Mouse (Mus musculus) kidney, postnatal 14 days (tissue): ENCODE data around the gene Dexi.
A peak's percentile ranks its signal among the peaks of the same experiment; 100 is the strongest.

Source experiments
- DNase-seq: peaks from one replicate; pipeline ENCODE4 v3.0.0; 2022; ENCODE audit warnings: mixed read lengths

Gene Dexi

GRCm38 (mm10) chr16:10542698-10543365 is at the start of gene Dexi:
Gene Dexi, minus strand, starts transcription at chr16:10543054.
- peak; percentile 98 for DNase-seq

DNA sequence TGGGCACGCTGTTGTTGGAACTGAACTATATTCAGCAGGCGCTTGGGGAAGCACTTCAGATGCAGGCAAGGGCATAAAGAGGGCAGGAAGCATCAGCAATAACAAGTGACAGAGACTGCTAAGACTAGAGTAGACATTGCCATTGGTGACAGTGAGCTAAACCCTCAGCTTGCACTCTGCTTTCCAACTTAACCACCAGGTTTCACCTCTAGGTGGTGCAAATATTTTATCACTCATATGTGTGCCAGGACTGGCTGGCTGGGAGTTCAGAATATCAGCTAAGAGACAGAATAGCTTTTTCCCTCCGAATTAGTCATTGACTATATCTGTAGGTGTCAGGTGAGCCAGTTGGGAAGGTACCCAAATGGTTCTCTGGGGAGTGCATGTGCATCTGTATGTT is 43.7 kb upstream of the Dexi start:
- no peak for DNase-seq

- DNase-seq: no peak
Observed at GRCm38 (mm10) chr16:10585165-10585564, 42.3 kb upstream of the Dexi start.

GRCm38 (mm10) chr16:10581234-10581898 is 38.5 kb upstream of the Dexi start:
- no peak for DNase-seq

DNA sequence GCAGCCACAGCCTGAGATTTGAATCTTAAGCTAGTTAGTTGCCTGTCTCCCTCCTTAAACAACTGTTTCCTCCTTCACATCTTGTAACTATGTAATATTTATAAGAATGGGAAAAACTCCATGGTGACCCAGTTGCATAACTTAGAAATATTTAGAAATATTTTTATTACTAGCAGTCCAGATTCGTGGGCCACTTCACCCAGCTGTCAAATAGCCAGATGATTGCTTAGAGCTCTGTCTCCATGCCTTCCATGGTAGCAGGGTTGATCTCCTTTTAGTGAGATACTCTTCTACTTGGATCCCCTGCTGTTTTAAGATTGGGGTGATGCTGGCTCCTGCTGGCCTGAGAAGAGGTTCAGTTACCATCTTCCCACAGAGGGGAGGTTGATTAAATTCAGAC is 35.5 kb upstream of the Dexi start:
- DNase-seq: no peak

DNA sequence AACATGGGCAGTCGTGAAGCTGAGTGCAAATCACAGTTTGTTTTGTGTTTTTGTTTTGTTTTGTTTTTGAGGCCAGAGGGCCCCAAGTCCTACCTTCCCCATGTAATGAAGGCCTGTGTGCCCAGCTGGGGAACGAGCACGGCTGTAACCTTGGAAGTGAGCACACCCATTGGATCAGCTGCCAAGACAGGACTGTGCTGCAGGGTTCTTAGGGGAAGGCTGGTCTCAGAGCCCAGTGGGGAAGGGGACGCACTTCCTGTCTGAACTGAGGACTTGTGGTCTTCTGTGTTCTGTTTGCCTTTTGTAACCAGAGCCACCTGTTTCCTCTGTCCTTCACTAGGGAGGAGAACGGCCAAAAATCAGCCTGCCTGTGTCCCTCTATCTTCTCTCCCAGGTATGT is 34.7 kb upstream of the Dexi start:
- DNase-seq: no peak

DNA sequence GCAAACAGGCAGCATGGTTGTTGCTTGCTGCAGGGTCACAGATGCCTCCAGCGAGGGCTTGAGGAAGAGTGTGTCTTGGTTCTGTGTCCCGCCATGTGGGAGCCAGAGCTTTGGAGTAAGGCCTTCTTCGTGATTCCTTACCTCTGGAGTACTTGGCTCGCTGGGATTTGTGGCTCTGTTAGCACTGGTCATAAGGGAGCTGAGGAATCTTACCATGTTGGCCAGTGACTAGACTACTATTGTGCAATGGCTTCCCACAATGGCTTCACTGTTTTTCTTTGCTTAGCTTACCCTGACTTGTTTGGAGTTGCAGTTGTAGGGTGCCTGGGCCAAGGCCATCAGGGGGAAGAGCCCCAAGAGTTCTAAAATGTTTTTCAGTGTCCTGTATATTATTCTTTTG is 33.1 kb upstream of the Dexi start:
- no peak for DNase-seq

GRCm38 (mm10) chr16:10574936-10575335 is 32.1 kb upstream of the Dexi start:
- DNase-seq: no peak

DNA sequence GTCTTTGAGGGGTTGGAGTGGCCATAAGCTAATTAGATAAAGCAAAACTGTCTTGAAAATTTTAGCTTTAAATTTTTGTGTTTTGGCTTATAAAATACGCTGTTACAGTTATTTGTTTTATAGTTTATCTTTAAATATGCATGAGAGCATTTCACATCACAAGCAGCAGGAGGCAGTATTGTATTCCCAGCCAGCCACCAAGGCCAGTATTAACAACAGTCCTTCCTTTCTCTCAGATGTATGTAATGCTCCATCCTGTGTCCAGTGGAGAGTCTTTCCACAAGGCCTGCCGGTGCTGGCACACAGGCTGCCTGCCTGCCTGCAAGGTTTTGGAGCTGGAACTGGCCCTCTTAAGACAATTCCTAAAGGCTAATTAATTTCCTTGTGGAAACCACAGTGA is 29.0 kb upstream of the Dexi start:
- no peak for DNase-seq

GRCm38 (mm10) chr16:10570708-10571107 is 27.9 kb upstream of the Dexi start:
- peak; percentile 68 for DNase-seq

DNA sequence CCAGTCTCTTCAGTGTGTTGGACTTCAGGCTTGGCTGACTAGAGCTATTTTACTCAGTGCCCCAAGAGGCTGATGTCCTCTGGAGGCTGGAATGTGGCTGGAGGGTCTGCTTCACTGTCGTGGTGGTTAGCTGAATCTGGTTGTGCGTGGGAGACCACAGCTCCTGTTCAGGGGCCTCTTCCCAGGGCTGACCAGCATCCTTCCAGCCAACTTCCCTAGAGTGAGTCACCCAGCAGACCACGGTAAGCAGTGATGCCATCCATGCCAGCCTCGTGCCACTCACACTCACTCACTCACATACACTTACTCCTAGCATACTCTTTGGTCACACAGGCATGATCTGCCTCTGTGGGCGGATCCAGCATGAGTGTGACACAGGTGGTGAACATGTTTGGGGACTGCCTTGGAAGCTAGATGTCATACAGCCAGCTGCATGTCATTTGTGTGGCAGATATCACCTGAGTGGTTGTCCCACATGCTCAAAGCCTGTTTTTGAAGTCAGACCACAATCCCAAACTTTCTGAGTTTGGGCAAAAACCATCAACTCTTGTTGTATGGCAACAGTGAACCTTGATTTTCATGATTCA is 27.0 kb upstream of the Dexi start:
- DNase-seq: no peak

- DNase-seq: no peak
Observed at GRCm38 (mm10) chr16:10567153-10567552, 24.3 kb upstream of the Dexi start.

DNA sequence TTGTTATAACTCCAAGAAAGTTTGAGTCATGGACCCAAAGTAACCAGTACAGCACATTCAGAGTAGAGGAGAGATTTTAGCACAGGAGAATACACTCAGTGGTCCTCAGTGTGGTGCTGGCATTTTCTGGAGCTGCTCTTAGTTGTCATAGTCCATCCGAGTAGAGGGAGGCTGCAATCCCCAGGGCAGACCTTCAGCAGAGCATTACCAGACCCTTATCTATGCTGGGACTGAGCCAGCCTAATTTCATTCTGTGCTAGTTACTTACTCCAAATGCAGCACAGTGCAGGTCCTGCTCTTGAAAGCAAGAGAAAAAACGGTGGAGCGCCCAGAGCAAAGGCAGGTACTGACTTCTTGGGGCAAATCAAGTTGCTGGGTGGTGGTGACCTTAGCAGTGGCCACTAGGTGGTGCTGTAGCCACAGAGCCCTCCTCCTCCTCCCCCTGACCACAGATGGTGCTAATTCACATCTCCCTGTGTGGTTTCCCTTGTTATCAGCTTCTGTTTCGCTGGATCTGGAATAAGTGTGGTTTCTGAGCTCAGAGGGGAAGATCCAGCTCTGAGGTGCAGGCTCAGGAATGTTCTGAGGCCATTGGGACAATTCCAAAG is 22.5 kb upstream of the Dexi start:
- peak; percentile 71 for DNase-seq

DNA sequence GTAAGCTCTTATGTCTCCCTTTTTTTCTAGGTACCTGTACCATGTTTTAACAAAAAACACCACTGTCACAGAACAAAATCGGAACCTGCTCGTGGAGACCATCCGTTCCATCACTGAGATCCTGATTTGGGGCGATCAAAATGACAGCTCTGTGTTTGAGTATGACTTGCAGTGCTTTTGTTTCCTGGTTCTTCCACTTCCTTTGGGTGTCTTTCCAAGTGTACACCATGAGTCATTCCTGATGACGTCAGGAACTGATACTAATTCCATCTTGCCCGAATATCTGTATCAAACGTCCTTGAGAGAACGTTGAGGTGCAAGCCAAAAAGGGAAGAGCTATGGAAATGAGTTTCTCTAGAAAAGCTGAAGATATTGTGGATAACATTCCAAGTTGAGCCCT is 17.1 kb upstream of the Dexi start:
- DNase-seq: no peak

- DNase-seq: no peak
Observed at GRCm38 (mm10) chr16:10553858-10554257, 11.0 kb upstream of the Dexi start.

- no peak for DNase-seq
Observed at GRCm38 (mm10) chr16:10551592-10551991, 8.7 kb upstream of the Dexi start.

- no peak for DNase-seq
Observed at GRCm38 (mm10) chr16:10549600-10549999, 6.7 kb upstream of the Dexi start.

DNA sequence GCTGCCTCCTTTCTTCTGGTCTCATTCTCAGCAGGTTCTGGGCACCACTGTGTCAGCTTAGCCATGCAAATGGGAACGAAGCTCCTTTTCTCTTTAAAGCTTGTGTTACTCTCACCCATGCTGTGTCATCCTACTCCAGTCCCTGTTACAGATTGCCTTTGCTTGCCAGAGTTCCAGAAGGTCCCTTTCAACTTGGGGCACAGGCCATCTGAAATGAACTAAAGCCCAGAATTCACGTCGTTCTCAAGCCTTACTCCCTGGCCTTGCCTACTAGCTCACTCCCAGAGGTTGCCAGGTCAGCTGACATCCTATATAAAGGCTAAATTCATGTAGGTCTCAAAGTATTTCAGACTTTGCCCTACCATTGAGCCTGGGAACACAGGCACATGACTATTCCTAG is 6.1 kb upstream of the Dexi start:
- DNase-seq: no peak

GRCm38 (mm10) chr16:10546865-10547264 is 4.0 kb upstream of the Dexi start:
- no peak for DNase-seq

- peak; percentile 97 for DNase-seq
Observed at GRCm38 (mm10) chr16:10544995-10545622, 2.3 kb upstream of the Dexi start, which contains the start of gene Clec16a. Gene Clec16a, plus strand, starts transcription at chr16:10545339.

DNA sequence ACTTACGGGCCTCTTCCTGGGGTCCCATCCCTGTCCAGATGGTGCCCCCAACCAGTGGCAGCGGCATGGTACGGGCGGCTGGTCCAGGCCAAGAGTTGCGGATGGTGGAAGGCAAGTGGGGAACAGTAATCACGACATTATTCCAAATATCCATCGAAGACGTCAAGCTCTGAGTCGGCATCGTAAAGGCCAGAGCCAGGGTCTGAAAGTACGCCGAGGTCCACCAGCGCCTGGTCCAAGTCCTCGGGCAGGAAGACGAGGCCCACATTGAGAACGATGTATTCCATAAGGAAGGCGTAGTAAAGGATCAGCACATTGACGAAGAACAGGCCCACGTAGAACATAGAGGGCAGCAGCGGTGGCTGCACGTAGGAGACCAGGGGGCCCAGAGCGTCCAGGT is 588 bp downstream of the Dexi start:
- no peak for DNase-seq

GRCm38 (mm10) chr16:10541598-10541930 is 1.3 kb downstream of the Dexi start:
- peak; percentile 37 for DNase-seq

DNA sequence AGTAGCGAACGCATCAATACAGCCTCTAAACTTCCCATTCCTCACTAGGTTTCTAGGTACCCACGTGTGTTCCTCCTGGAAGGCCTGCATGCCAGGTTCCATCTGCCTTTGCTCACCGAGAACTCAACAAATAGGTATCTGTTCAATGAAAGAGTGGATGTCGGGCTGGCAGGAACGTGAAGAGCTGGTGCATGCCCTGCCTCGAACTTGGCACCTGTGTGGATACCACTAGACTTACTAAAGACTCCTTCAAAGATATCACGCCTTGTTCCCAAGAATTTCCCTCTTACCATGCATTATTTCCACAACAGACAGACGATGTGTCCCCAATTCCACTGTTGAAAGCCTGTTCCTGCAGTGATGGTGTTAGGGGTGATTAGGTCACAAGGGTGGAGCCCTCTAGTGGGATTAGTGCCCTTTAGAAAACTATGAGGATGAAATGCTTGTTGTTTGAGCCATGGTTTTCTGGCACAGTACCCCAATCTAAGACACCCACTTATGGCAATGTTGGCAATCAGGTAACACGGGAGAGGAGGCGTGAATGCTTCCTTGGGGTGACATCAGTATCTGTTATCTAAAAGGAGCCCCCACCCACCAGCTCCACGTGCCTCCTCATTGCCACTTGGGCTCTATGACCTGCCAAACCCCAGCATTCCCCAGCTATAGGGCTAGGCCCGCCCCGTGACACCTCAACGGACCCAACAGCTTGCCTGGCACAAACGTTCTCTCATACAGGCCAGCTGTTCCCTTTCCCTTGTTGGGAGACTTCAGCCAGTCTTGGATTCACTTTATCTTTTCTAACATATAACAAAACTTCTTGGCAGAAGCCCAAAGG is 1.9 kb downstream of the Dexi start:
- DNase-seq: no peak
